Mouse (Mus musculus): Measurements from ENCODE around the gene Cox7a2l. TPM values are rescaled to one million over a fixed set of nuclear protein-coding genes. Genes with fewer than 3 reads are reported as not detected.

Cox7a2l gene
- polyA plus RNA-seq, 1 experiment from 2014 or later = 154 TPM

DNA sequence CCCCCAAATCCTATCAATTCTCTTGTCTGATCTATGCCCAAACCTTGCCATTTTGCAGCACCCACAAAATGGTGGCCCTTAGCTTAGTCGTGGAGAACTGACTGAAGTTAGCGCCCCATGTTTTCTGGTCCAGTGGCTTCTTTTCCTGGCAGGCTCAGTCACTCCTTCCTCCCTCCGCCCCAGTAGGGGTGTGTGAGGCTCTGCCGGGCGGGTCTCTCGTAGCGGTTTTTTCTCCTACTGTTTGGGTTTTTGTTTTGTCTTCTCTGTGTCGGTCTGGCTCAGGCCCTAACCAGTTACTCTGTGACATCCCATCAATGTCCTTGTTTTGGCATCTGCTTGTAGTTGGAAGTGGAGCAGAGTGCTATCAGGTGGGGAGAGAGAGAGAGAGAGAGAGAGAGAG, 8.5 kb upstream of the Cox7a2l start:
- Histone ChIP-seq H3K4me3 (replicated peaks) (no peak overlapping the region), H3K27me3 (replicated peaks) (no peaks in the 10 kb centered on the region), H3K27ac (no peak overlapping the region), H3K36me3 (no peaks in the 10 kb centered on the region), H3K4me2 (peak overlapping the region; percentile 7; the same call in 1 of the 2 replicates), H3K9ac (no peak overlapping the region), H3K4me1 (peaks cover 23% of the 10 kb centered on the region), H3K9me3 (no peaks in the 10 kb centered on the region)
- 13% methylated on average over 8 of the region's 8 CpGs for WGBS
- no peak for ATAC-seq (ENCODE audit: insufficient read depth, low FRiP score, low read depth)

DNA sequence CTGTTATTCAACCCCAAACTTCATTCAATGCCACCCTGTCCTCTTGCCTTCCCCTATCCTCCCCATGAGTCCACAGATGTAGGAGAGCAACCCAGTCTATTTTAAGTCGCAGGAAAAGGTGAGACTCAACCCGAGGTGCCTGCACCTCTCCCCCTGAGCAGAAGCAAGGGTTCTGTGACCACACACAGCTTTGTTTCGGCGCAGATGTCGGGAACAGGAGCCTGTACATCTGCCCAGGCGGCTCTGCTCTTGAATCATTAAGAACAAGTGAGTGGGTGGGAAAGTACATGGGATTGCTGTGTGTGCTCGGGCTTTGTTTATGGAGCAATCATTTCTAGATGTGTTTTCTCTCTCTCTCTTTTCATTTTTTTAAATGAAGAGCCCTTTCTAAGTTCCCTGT, 7.6 kb upstream of the Cox7a2l start:
- 48% methylated on average over 7 of the region's 7 CpGs for WGBS
- H3K9me3 ChIP-seq = no peaks in the 10 kb centered on the region

DNA sequence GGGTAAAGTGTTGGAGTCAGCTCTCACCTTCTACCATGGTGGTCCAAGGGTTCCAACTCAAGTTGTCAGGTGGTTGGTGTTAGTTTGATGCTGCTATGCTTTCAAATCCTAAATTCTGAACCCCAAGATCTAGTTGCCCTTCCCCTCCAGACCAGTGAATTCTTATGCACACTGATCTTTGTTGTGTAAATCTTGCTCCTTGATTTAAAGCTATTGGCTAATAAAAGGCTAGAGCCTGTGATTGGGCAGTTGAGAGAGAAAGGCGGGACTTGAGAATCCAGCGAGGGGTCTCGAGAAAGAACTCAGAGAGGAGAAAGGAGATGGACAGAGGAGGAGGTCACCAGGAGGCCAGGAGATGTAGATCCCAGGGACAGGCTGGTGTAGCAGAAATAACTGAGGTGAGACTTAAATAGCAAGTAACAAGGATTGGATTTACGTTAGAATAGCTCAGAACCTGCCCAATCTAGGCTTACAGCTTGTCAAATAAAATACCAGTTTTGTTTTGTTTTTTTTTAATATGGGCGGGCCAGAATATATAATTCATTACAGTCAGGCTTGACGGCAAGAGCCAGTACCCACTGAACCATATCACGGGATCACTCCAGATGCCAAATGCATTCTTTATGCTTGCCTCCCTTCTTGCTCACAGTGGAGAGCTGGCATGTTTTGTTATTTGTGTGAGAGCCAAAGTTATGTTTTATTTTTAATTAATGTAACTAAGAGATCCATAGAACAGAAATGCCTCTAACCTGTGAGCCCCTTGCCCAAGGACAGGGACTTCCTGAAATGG, 5.7 kb upstream of the Cox7a2l start:
- H3K9me3 ChIP-seq = no peaks in the 10 kb centered on the region
- no peak overlapping the region for H3K4me3 ChIP-seq (replicated peaks)
- no peaks in the 10 kb centered on the region for H3K36me3 ChIP-seq
- no peak for ATAC-seq (ENCODE audit: insufficient read depth, low FRiP score, low read depth)
- 67% methylated on average over 7 of the region's 7 CpGs for WGBS
- H3K4me2 ChIP-seq = no peak overlapping the region
- no peak overlapping the region for H3K9ac ChIP-seq
- no peaks in the 10 kb centered on the region for H3K27me3 ChIP-seq (replicated peaks)
- H3K27ac ChIP-seq = no peak overlapping the region
- H3K4me1 ChIP-seq = peaks cover 19% of the 10 kb centered on the region

More for the DNA sequence above, 7.6 kb upstream of the Cox7a2l start:
- H3K9ac ChIP-seq = no peak overlapping the region
- no peak overlapping the region for H3K4me2 ChIP-seq
- no peak overlapping the region for H3K27ac ChIP-seq
- no peaks in the 10 kb centered on the region for H3K36me3 ChIP-seq
- no peaks in the 10 kb centered on the region for H3K27me3 ChIP-seq (replicated peaks)
- no peak overlapping the region for H3K4me3 ChIP-seq (replicated peaks)
- no peak for ATAC-seq (ENCODE audit: insufficient read depth, low FRiP score, low read depth)
- peaks cover 23% of the 10 kb centered on the region for H3K4me1 ChIP-seq

DNA sequence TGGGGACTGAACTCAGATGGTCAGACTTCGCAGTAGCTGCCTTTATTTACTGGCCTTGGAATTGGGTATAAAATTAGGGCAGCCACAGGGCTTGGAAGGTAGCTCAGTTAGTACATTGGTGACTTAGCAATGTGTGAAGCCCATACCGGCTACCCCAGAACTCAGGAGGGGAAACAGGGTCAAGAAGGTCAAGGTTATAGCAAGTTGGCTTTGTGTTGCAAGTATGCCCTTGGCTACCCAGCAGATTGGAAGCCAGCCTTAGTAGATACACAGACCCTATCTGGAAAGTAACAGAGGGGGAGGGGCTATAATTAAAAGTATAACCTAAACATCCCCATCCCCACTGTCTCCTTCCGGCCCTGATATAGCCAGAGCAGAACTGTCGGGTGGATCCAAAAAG, 4.8 kb upstream of the Cox7a2l start:
- Histone ChIP-seq H3K4me1 (peaks cover 12% of the 10 kb centered on the region; the same call in 1 of the 2 replicates), H3K9ac (no peak overlapping the region), H3K36me3 (no peaks in the 10 kb centered on the region), H3K4me2 (no peak overlapping the region), H3K27me3 (replicated peaks) (no peaks in the 10 kb centered on the region), H3K9me3 (no peaks in the 10 kb centered on the region), H3K4me3 (replicated peaks) (no peak overlapping the region), H3K27ac (no peak overlapping the region)
- WGBS = 86% methylated on average over 4 of the region's 4 CpGs
- ATAC-seq (ENCODE audit: insufficient read depth, low FRiP score, low read depth) = no peak

DNA sequence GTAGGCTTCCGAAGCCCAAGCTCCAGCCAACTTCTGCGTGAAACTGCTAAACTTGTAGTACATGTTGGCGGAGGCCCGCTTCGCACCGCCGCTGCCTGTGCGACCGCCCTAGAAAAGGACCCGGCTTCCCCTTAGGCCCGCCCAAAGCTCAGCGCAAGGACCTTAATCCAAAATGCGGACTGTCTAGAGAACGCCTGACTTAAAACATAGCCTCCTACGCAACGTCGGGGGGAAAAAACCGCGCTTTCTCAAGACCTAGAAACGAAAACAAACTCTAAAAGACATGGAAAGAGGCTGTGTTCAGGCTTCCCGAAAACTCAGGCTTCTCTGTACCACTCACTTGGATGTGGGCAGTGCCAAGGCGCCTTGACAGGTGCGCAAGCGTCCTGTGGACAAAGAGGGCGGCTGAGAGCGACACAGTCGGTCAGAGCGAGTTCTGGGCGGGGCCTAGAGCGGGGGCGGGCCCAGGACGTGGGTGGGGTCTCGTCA, 2.9 kb downstream of the Cox7a2l start:
- WGBS = under 1% methylated on average over 33 of the region's 33 CpGs
- peak; percentile 99 for ATAC-seq (ENCODE audit: insufficient read depth, low FRiP score, low read depth)
- Histone ChIP-seq H3K4me3 (replicated peaks) (peak overlapping the region; percentile 67), H3K27ac (peak overlapping the region; percentile 72), H3K4me1 (peaks cover 16% of the 10 kb centered on the region), H3K27me3 (replicated peaks) (no peaks in the 10 kb centered on the region), H3K9me3 (no peaks in the 10 kb centered on the region), H3K4me2 (peak overlapping the region; percentile 77), H3K9ac (peak overlapping the region; percentile 80), H3K36me3 (no peaks in the 10 kb centered on the region)

DNA sequence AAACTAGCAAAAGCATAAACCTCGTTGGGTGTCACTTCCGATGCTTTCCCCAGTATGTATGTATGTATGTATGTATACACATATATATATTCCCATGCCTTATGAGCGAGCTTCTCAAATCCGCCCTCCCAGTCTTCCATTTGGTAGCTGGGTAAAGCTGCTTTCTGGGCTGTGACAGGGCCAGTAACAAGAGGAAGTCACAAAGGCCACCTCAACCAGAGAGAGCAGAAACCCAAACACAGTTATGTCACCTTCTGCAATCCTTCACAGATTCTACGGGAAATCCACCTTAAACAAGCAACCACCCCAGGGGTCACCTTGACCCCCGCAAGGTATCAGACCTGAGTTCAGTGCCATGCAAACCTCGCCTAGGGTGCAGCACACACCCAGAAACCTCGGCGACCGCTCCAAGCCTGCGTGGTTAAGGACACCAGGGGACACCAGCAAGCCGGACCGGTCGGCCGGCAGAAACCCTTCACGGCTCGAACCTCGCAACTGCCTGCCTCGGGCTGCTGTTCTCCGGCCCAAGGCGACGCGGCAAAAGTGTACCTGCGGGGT, 3.4 kb downstream of the Cox7a2l start:
- peak; percentile 24; the same call in 1 of the 2 replicates for ATAC-seq (ENCODE audit: insufficient read depth, low FRiP score, low read depth)
- WGBS = 1% methylated on average over 24 of the region's 24 CpGs
- H3K36me3 ChIP-seq = no peaks in the 10 kb centered on the region
- no peaks in the 10 kb centered on the region for H3K9me3 ChIP-seq
- peak overlapping the region; percentile 77 for H3K4me2 ChIP-seq
- H3K27me3 ChIP-seq (replicated peaks) = no peaks in the 10 kb centered on the region
- H3K27ac ChIP-seq = peak overlapping the region; percentile 72
- H3K4me1 ChIP-seq = peaks cover 16% of the 10 kb centered on the region
- peak overlapping the region; percentile 67 for H3K4me3 ChIP-seq (replicated peaks)
- peak overlapping the region; percentile 80 for H3K9ac ChIP-seq

DNA sequence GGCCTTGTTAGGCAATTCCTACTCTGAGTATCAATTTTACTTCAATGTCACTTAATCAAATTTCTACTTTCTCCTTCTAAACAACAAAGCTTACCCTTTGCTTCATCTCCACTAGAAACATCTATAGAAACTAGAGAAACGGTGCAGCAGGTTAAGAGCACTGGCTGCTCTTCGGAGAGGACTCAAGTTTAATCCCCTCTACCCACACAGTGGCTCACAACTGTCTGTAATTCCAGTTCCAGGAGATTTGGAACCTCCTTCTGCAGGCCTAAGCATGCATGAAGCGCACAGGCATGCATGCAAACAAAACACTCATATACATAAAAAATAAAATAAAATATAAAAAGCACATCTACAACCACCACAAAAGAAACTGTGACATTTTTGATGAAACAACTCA, 5.0 kb downstream of the Cox7a2l start:
- Histone ChIP-seq H3K36me3 (no peaks in the 10 kb centered on the region), H3K4me3 (replicated peaks) (no peak overlapping the region), H3K4me1 (peaks cover 16% of the 10 kb centered on the region), H3K27me3 (replicated peaks) (no peaks in the 10 kb centered on the region), H3K27ac (no peak overlapping the region), H3K9ac (no peak overlapping the region), H3K9me3 (no peaks in the 10 kb centered on the region), H3K4me2 (peak overlapping the region; percentile 77; the same call in 1 of the 2 replicates)
- ATAC-seq (ENCODE audit: insufficient read depth, low FRiP score, low read depth) = no peak
- WGBS = 87% methylated on average over 3 of the region's 3 CpGs

DNA sequence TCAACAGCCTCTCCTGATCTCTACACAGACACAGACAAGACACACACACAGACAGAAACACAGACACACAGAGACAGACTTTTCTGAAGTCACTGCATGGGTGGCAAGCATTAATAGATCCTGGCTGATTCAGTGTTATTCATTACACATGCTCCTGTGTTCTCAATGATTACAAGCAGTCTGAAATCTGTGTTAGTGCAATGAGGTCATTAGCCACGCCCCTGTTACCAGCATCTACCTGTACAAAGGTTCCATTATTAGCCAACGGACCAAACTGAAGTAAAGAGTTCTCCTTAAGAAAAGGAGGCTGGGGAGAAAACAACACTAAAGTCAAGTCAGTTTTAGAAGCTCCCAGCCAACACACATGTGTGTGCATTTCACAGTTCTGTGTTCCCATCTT, 13.4 kb downstream of the Cox7a2l start:
- Histone ChIP-seq H3K9me3 (no peaks in the 10 kb centered on the region), H3K36me3 (peaks cover 31% of the 10 kb centered on the region), H3K4me1 (no peaks in the 10 kb centered on the region; the same call in 1 of the 2 replicates), H3K9ac (no peak overlapping the region), H3K27ac (no peak overlapping the region), H3K27me3 (replicated peaks) (no peaks in the 10 kb centered on the region), H3K4me2 (no peak overlapping the region), H3K4me3 (replicated peaks) (no peak overlapping the region)
- peak; percentile 58; the same call in 1 of the 2 replicates for ATAC-seq (ENCODE audit: insufficient read depth, low FRiP score, low read depth)
- WGBS = 63% methylated on average over 2 of the region's 2 CpGs

DNA sequence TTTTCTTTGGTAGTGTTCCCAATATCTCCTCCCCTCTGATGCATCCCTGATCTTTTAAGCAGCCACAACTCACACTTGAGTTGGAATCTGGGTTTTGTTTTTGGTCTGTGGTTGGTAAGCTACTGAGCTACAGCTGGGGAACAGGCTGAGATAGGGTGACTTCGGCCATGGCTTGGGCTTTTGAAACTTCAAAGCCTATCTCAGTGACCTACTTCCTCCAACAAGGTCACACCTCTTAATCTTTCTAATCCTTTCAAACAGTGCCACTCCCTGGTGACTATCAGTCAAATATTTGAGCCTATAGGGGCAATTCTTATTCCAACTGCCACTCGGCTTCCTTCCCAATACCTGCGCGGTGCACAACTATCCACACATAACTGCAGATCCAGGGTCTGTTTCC, 17.4 kb downstream of the Cox7a2l start:
- H3K4me1 ChIP-seq = no peaks in the 10 kb centered on the region; the same call in 1 of the 2 replicates
- peak; percentile 27; the same call in 1 of the 2 replicates for ATAC-seq (ENCODE audit: insufficient read depth, low FRiP score, low read depth)
- H3K27me3 ChIP-seq (replicated peaks) = no peaks in the 10 kb centered on the region
- peaks cover 39% of the 10 kb centered on the region for H3K36me3 ChIP-seq
- H3K4me2 ChIP-seq = no peak overlapping the region
- H3K27ac ChIP-seq = no peak overlapping the region
- no peak overlapping the region for H3K4me3 ChIP-seq (replicated peaks)
- H3K9me3 ChIP-seq = no peaks in the 10 kb centered on the region
- no peak overlapping the region for H3K9ac ChIP-seq
- WGBS = 81% methylated on average over 4 of the region's 4 CpGs

DNA sequence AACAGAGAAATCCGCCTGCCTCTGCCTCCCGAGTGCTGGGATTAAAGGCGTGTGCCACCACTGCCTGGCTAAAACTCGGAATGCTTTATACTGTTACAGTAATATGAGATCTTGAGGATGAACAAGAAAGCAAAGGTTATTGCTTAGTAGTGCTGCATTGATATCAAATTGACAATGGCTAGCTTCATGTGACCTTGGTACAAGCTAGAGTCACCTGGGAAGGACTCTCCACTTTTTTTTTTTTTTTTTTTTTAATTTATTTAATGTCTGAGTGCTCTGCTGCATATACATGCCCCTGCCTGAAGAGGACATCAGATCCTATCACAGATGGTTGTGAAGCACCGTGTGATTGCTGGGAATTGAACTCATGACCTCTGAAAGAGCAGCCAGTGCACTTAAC, 18.2 kb downstream of the Cox7a2l start:
- no peak for ATAC-seq (ENCODE audit: insufficient read depth, low FRiP score, low read depth)
- Histone ChIP-seq H3K9me3 (no peaks in the 10 kb centered on the region), H3K4me3 (replicated peaks) (no peak overlapping the region), H3K4me1 (no peaks in the 10 kb centered on the region), H3K27ac (no peak overlapping the region), H3K27me3 (replicated peaks) (no peaks in the 10 kb centered on the region), H3K9ac (no peak overlapping the region), H3K4me2 (no peak overlapping the region), H3K36me3 (peaks cover 39% of the 10 kb centered on the region)
- WGBS = 94% methylated on average over 5 of the region's 5 CpGs

DNA sequence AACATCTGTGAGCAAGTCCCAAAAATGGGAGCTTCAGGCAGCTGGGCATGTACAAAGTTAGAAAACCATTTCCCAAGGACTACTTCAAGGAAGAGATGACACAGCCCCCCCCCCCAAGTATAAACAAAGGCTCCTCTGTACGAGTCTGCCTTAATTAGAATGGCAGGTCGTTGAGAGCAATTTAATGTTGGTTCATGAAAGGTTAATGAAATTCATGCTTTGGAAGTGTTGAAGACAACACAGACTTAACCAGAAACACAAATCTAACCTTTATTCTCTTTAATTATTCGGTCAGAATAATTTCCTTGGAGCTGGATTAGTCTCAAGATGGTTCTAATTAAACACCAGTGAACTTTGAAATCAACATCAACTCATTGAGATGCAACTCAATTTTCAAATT, 29.4 kb downstream of the Cox7a2l start:
- Histone ChIP-seq H3K4me1 (no peaks in the 10 kb centered on the region), H3K27me3 (replicated peaks) (no peaks in the 10 kb centered on the region), H3K9ac (no peak overlapping the region), H3K36me3 (0 out of 2 replicates have a peak, but pooled peaks cover 6% of the 10 kb centered on the region), H3K27ac (no peak overlapping the region), H3K4me2 (no peak overlapping the region), H3K4me3 (replicated peaks) (no peak overlapping the region), H3K9me3 (no peaks in the 10 kb centered on the region)
- ATAC-seq (ENCODE audit: insufficient read depth, low FRiP score, low read depth) = no peak
- WGBS = 70% methylated on average over 3 of the region's 3 CpGs

DNA sequence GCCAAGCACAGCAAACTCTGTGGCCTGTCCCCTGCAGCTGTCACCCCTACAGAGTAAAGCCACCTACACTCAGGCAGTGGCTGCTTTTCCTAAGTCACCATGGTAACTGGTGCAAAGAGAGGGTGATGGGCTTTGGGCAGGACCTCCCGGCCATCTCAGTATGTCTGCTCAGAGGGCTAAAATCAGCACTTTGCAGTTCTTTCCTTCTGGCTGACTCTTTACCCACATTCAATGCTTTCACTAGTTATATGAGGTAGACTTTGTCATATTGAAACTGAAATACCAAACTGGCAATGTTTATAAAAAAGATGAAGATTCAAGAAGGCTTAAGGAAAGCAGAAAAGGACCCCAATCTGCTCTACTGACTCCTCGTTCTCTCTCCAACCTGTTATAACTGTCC, 33.3 kb downstream of the Cox7a2l start:
- WGBS = 87% methylated on average over 2 of the region's 2 CpGs

More for the DNA sequence above, 33.3 kb downstream of the Cox7a2l start:
- Histone ChIP-seq H3K4me3 (replicated peaks) (no peak overlapping the region), H3K4me1 (no peaks in the 10 kb centered on the region), H3K4me2 (no peak overlapping the region), H3K27me3 (replicated peaks) (no peaks in the 10 kb centered on the region), H3K9ac (no peak overlapping the region), H3K36me3 (peaks cover 11% of the 10 kb centered on the region; the same call in 1 of the 2 replicates), H3K9me3 (no peaks in the 10 kb centered on the region), H3K27ac (no peak overlapping the region)
- ATAC-seq (ENCODE audit: insufficient read depth, low FRiP score, low read depth) = no peak
